Mouse (Mus musculus): ENCODE measurements around the gene Setd3.

Gene Setd3

GRCm38 (mm10) chr12:108203895-108204294 lies 24.8 kb upstream of the Setd3 start:
- no peak for DNase-seq (ENCODE audit: low read depth, low spot score)

- no peak for DNase-seq (ENCODE audit: low read depth, low spot score)
Measured at GRCm38 (mm10) chr12:108200094-108200493, 21.0 kb upstream of the Setd3 start.

- DNase-seq (ENCODE audit: low read depth, low spot score) = no peak
Measured at GRCm38 (mm10) chr12:108198447-108198846, 19.3 kb upstream of the Setd3 start.

GRCm38 (mm10) chr12:108195761-108196160 lies 16.6 kb upstream of the Setd3 start:
- no peak for DNase-seq (ENCODE audit: low read depth, low spot score)

GRCm38 (mm10) chr12:108193878-108194277 lies 14.8 kb upstream of the Setd3 start:
- DNase-seq (ENCODE audit: low read depth, low spot score) = peak; percentile 73

- DNase-seq (ENCODE audit: low read depth, low spot score) = no peak
Measured at GRCm38 (mm10) chr12:108187541-108188091, 8.5 kb upstream of the Setd3 start.

- DNase-seq (ENCODE audit: low read depth, low spot score) = no peak
Measured at GRCm38 (mm10) chr12:108181716-108182115, 2.6 kb upstream of the Setd3 start.

- peak; percentile 99 for DNase-seq (ENCODE audit: low read depth, low spot score)
Measured at GRCm38 (mm10) chr12:108179321-108180266, 480 bp upstream of the Setd3 start, which contains the start of gene Ccnk. Gene Ccnk, plus strand, starts transcription at chr12:108179579.

- no peak for DNase-seq (ENCODE audit: low read depth, low spot score)
Measured at GRCm38 (mm10) chr12:108178331-108179245, 526 bp downstream of the Setd3 start.

- DNase-seq (ENCODE audit: low read depth, low spot score) = no peak
Measured at GRCm38 (mm10) chr12:108176366-108176765, 2.7 kb downstream of the Setd3 start.

GRCm38 (mm10) chr12:108174606-108175505 lies 4.3 kb downstream of the Setd3 start:
- DNase-seq (ENCODE audit: low read depth, low spot score) = no peak

- no peak for DNase-seq (ENCODE audit: low read depth, low spot score)
Measured at GRCm38 (mm10) chr12:108172639-108173038, 6.5 kb downstream of the Setd3 start.

- DNase-seq (ENCODE audit: low read depth, low spot score) = no peak
Measured at GRCm38 (mm10) chr12:108171336-108171735, 7.8 kb downstream of the Setd3 start.

GRCm38 (mm10) chr12:108170467-108170866 lies 8.6 kb downstream of the Setd3 start:
- no peak for DNase-seq (ENCODE audit: low read depth, low spot score)

- no peak for DNase-seq (ENCODE audit: low read depth, low spot score)
Measured at GRCm38 (mm10) chr12:108168909-108169308, 10.2 kb downstream of the Setd3 start.

- no peak for DNase-seq (ENCODE audit: low read depth, low spot score)
Measured at GRCm38 (mm10) chr12:108163706-108164105, 15.4 kb downstream of the Setd3 start.

- no peak for DNase-seq (ENCODE audit: low read depth, low spot score)
Measured at GRCm38 (mm10) chr12:108162036-108162435, 17.1 kb downstream of the Setd3 start.

- DNase-seq (ENCODE audit: low read depth, low spot score) = no peak
Measured at GRCm38 (mm10) chr12:108159863-108160262, 19.3 kb downstream of the Setd3 start.

- DNase-seq (ENCODE audit: low read depth, low spot score) = no peak
Measured at GRCm38 (mm10) chr12:108152743-108153142, 26.4 kb downstream of the Setd3 start.

- no peak for DNase-seq (ENCODE audit: low read depth, low spot score)
Measured at GRCm38 (mm10) chr12:108149764-108150163, 29.4 kb downstream of the Setd3 start.

- DNase-seq (ENCODE audit: low read depth, low spot score) = no peak
Measured at GRCm38 (mm10) chr12:108145198-108145597, 33.9 kb downstream of the Setd3 start.
